Mouse (Mus musculus) left cerebral cortex, adult 6 months (tissue): Measurements from ENCODE around the gene Apol6. TPM values are rescaled to one million over a fixed set of nuclear protein-coding genes. Genes with fewer than 3 reads are reported as not detected.

Experiments
- long read RNA-seq, 2 experiments: library from polyadenylated mRNA; unstranded; transcript quantifications; one replicate each; pipeline ENCODE4 v2.0.0; 2019 to 2020
- polyA plus RNA-seq: library from polyadenylated mRNA; unstranded; fragments of <200 nt; fragmentation: Nextera tagmentation; gene quantifications from 2 replicates; pipeline ENCODE4 v1.2.3, GENCODE M21; 2021

The Apol6 gene
- not detected in 2 replicates for polyA plus RNA-seq
- long read RNA-seq, experiment 1 = 0 reads
- long read RNA-seq, experiment 2 = 0 reads

DNA sequence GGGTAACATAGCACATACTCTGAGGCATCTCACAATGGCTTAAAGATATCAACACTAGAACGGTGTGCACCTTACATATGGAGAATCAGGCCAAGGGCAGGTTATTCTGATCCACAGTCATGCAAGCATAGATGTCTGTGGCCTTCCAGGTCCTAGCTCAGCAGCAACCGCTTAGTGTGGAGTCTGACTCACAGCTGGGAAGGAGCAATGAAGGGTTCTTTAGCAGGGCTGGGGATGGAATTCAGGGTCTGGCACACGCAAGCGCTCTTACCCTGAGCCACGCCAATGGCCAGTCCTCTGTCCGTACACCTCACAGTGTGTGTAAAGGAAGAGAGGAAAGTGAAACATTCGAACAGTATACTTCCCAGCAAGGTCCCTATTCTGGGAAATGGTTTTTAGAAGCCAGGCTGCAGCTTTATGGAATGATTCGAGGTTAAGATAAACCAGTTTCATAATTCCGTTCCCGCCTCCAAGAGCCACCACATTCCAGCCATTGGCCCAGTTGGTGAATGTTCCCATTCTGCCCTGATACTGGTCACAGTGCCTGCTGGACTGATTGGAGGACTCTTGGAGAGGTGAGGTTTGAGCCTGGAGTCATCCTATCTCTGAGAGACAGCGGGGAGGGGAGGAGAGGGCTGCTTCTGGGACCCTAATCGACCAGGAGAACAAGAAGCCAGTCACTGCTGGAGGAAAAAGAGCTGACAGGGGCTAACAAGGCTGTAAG, at the start of gene Apol6:
Gene Apol6, plus strand, starts transcription at position 133 of the 724 bp plus-strand sequence.

DNA sequence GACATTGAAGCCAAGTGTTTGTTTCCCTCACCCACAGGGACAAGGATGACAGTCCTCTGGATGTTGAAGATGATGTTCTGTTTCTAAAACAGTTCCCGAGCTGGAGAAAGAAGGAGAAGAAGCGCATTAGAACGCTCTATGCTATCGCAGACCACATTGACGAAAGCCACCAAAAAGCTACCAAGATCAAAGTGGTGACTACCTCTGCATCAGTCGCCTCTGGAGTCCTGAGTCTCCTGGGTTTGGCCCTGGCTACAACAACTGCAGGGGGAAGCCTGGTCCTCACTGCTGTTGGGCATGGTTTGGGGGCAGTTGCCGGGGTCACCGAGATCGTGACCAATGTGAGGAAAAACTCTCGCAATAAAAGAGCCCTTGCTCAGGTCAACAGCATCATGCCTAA, 6.0 kb downstream of the Apol6 start, which contains the start of gene Mb:
Gene Mb, minus strand, starts transcription at position 101 of the 400 bp plus-strand sequence.

Other genes with a start within 250 kb of the Apol6 start
- 13.1 and 14.5 TPM in 2 replicates for gene Zfp251, start 173.3 kb upstream of the Apol6 start, polyA plus RNA-seq
- gene Zfp7, start 165.5 kb upstream of the Apol6 start, polyA plus RNA-seq = 2.8 and 3.2 TPM in 2 replicates
- gene Gm49527, start 165.4 kb upstream of the Apol6 start, polyA plus RNA-seq = 0.73 and 1.3 TPM in 2 replicates
- 2.1 and 2.5 TPM in 2 replicates for gene Zfp647, start 119.3 kb upstream of the Apol6 start, polyA plus RNA-seq
- gene 1110038F14Rik, start 96.2 kb upstream of the Apol6 start, polyA plus RNA-seq = 38.9 and 42.5 TPM in 2 replicates
- 0.58 and 0.72 TPM in 2 replicates for gene Mb, start 5.9 kb downstream of the Apol6 start, polyA plus RNA-seq